Mouse (Mus musculus): ENCODE measurements around the gene Clk2.
A peak's percentile ranks its signal among the peaks of the same experiment; 100 is the strongest.
"Not testable (repeated sequence)": the region's sequence is repeated elsewhere in the genome, so short reads cannot be mapped to it uniquely, and the experiment has no call there.

Clk2 gene

GRCm38 (mm10) chr3:89161207-89161606, 3.4 kb upstream of the Clk2 start:
- not testable (repeated sequence) for DNase-seq

DNA sequence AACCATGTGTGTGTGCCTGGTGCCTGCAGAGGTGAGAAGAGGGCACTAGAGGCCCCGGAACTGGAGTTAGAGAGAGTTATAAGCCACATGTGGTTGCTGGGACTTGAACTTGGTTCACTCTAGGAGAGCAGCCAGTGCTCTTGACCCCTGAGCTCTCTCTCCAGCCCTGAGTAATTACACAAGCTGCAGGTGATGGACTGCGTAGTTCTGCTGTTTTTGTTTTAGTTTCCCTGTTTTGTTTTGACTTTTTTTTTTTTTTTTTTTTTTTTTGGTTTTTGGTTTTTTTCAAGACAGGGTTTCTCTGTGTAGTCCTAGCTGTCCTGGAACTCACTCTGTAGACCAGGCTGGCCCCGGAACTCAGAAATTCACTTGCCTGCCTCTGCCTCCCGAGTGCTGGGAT, 2.8 kb upstream of the Clk2 start:
- DNase-seq: no peak

GRCm38 (mm10) chr3:89163123-89163522, 1.5 kb upstream of the Clk2 start:
- DNase-seq: no peak

GRCm38 (mm10) chr3:89163643-89164245, 851 bp upstream of the Clk2 start:
- DNase-seq: no peak

GRCm38 (mm10) chr3:89165268-89165870, 774 bp downstream of the Clk2 start:
- no peak for DNase-seq

- DNase-seq: no peak
These were observed 2.4 kb downstream of the Clk2 start for GRCm38 (mm10) chr3:89166945-89167344.

DNA sequence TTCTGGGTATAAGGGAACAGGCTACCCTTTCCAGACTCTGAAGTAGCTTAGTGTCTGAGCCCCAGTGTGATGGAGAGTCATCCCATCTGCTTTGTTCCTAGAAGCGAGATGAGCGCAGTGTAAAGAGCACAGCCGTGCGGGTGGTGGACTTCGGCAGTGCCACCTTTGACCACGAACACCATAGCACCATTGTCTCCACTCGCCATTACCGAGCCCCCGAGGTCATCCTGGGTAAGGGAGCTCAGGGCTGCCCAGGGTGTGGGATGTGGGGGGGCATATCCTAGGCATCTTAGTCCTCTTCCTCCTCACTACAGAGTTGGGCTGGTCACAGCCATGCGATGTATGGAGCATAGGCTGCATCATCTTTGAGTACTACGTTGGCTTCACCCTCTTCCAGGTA, 10.2 kb downstream of the Clk2 start:
- DNase-seq: no peak

- no peak for DNase-seq
These were observed 10.9 kb downstream of the Clk2 start for GRCm38 (mm10) chr3:89175544-89175943.

- no peak for DNase-seq
These were observed 11.8 kb downstream of the Clk2 start for GRCm38 (mm10) chr3:89176421-89176820.

GRCm38 (mm10) chr3:89177242-89178106, 12.9 kb downstream of the Clk2 start, which contains the start of gene Scamp3:
Scamp3 (plus strand) TSS chr3:89177473.
- peak; percentile 78 for DNase-seq

DNA sequence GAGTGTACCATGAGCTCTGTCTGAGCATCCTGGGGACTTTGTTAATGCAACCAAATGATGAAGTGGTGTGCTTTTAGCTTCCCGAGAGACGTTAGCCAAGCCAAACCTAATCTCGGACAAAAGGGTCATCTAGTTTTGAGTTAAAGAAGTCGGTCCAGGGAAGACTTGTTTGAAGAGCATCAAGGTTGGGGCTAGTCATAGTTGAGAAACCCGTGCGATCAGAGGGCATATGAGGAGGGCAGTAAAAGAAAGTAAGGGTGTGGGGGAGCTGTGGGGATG, 13.5 kb downstream of the Clk2 start:
- DNase-seq: no peak

DNA sequence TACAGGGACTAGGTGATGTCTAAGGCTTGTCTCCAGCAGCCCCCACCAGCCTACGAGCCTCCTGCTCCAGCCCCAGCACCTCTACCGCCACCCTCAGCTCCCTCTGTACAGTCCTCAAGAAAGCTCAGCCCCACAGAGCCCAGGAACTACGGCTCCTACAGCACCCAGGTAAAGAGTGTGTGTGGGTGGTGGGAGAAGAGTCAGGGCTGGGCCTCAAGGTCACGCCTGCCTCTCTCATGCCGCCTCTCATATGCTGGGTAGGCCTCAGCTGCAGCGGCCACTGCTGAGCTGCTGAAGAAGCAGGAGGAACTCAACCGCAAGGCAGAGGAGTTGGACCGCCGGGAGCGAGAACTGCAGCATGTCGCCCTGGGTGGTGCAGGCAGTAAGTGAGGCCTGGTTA, 14.5 kb downstream of the Clk2 start:
- no peak for DNase-seq

DNA sequence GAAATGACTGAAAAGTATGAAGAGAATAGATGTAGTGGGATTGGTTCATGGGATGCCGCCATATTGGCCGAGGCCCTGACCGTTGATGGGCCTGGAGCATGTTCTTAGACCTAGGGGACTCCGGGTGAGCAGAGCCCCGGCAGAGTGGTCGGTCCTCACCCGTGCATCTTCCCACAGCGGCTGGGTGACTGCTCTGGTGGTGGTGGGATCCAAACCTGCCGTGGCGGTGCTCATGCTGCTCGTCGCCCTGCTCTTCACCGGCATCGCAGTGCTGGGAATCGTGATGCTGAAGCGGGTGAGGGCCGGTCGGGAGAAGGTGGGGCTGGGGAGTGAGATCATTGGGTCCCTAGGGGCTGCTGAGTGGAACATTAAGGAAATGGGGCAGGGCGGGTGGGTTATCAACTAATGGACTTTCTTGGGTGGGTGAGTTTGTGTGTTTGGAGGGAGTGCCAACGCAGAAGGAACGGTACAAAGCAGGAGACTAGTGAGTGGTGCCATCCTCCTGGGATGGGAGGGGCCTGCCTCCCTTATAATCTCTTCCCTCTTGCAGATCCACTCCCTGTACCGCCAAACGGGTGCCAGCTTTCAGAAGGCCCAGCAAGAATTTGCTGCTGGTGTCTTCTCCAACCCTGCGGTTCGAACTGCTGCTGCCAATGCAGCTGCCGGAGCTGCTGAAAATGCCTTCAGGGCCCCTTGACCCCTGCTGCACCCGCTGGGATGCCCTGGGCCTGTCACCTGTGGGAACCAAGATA, 17.3 kb downstream of the Clk2 start:
- no peak for DNase-seq

GRCm38 (mm10) chr3:89182531-89183057, 18.0 kb downstream of the Clk2 start:
- DNase-seq: no peak

DNA sequence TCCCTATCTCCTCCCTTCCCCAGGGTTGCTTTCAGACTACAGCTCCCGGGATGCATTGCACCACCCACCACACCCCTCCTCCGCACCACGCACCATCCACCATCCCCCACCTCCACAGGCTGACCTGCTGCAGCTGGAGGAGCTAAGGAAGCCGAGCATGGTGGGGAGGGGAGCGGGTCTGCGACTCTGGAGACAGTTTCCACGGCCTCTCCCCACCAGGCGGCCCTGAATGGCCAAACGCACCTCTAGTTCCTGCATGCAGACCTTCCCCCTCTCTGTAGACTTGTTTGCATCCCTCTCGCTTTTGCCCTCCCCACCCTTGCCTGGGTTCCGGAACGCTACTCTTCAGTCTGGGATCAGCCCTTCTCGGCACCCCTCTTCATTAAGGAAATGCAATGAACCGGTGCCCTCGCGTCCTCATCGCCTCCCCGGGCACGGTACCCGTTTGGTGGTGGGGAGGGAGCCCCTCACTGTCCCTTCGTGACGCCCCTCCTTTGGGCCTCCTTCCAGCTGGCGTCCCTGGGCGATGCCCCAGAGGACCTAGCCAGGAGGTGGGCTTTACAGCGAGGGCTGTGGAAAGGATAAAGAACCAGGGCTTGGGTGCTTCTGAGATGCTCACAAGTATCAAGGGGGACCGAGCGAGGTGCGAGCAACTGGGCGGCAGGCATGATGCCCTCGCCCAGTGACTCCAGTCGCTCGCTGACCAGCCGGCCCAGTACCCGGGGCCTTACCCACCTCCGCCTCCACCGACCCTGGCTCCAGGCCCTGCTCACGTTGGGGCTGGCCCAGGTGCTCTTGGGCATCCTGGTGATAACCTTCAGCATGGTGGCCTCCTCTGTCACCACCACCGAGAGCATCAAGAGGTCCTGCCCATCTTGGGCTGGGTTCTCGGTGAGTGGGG, 18.7 kb downstream of the Clk2 start, which contains the start of gene Fam189b:
Fam189b (plus strand) TSS at position 86 of the 901 bp plus-strand sequence.
- peak; percentile 86 for DNase-seq

GRCm38 (mm10) chr3:89183959-89184315, 19.3 kb downstream of the Clk2 start:
- no peak for DNase-seq

- DNase-seq: no peak
These were observed 22.6 kb downstream of the Clk2 start for GRCm38 (mm10) chr3:89187197-89187596.

- DNase-seq: no peak
These were observed 23.3 kb downstream of the Clk2 start for GRCm38 (mm10) chr3:89187690-89188477.

GRCm38 (mm10) chr3:89188478-89188875, 23.9 kb downstream of the Clk2 start:
- no peak for DNase-seq

DNA sequence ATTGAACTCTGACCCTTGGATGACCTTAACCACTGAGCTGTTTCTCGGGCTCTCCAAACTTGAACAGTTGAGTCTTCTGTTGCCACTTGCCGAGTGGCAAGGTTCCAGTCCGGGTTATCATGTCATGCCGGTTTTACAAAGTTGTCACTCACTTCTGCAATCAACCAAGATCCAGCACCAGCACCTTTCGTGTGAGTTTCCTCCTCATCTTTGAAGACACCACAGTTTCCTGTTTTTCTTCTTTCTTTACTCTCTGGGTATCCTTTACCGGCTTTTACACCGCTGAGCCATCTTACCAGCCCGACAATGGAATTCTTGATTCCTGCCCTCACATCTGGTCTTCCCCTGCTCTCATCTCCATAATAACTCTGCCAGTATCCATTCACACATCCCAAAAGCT, 25.8 kb downstream of the Clk2 start:
- no peak for DNase-seq

DNA sequence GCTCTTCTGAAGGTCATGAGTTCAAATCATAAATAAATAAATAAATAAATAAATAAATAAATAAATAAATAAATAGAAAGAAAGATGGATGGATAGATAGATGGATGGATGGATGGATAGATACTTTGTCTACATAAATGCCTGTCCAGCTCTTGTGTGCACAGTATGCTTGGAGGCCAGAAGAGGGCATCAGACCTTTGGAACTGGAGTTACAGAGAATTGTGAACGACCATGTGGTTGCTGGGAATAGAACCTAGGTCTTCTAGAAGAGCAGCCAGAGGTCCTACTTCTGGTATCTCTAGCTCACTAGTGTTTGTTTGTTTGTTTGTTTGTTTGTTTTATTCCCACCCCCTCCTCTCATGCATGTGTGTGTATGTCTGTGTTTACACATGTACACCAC, 28.8 kb downstream of the Clk2 start:
- no peak for DNase-seq
